Mouse (Mus musculus): Measurements from ENCODE around the gene Gm10696. TPM values are rescaled to one million over a fixed set of nuclear protein-coding genes. Genes with fewer than 3 reads are reported as not detected.
"Not testable (repeated sequence)": the region's sequence is repeated elsewhere in the genome, so short reads cannot be mapped to it uniquely, and the experiment has no call there.

Gm10696 gene
- not detected in 2 replicates for total RNA-seq (2014; rRNA removed)
- polyA plus RNA-seq (2015; fragmentation: Nextera tagmentation; extraction: Ambion mirVana): not detected in 2 replicates

DNA sequence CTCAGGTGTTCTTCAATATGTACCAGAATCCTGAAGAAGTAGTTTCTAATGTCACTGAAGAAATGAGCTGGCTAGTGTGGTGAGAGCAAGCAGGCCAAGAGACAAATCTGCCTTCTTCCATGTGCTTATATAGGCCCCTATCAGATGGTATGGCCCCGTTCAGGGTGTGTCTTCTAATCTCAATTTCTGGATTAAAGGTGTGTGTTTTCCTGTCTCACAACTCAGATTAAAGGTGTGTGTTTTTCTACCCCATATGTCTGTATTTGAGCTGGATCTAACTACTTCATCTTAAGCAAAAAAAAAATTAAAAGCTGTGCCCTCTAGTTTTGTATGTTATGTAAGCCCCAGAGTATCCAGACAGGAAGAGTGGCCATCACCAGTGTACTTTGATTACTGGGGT is at the start of gene Gm10696:
Gene Gm10696 (minus strand): TSS at position 101 of the 400 bp plus-strand sequence.
- H3K4me2 ChIP-seq (ENCODE audit: low read depth, low read length); H3K9me3 ChIP-seq (ENCODE audit: low read length); H3K36me3 ChIP-seq (ENCODE audit: insufficient read depth, low read length); H3K9ac ChIP-seq (replicated peaks; ENCODE audit: low read length); DNase-seq (ENCODE audit: low spot score); H3K4me1 ChIP-seq (ENCODE audit: insufficient read depth, low read length); ATAC-seq; H3K27me3 ChIP-seq (ENCODE audit: insufficient read depth, low read length); H3K27ac ChIP-seq; H3K4me3 ChIP-seq (ENCODE audit: low read length): not testable (repeated sequence)
- 95% methylated on average over 1 of the region's 1 CpGs for WGBS

DNA sequence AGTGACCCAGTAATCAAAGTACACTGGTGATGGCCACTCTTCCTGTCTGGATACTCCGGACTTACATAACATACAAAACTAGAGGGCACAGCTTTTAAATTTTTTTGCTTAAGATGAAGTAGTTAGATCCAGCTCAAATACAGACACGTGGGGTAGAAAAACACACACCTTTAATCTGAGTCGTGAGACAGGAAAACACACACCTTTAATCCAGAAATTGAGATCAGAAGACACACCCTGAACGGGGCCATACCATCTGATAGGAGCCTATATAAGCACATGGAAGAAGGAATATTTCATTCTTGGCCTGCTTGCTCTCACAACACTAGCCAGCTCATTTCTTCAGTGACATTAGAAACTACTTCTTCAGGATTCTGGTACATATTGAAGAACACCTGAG is 18.4 kb upstream of the Gm10696 start, which contains the start of gene Gm5286:
Gene Gm5286 (plus strand): TSS at position 301 of the 400 bp plus-strand sequence.
- 77% methylated on average over 2 of the region's 4 CpGs for WGBS
- H3K27ac ChIP-seq; H3K36me3 ChIP-seq (ENCODE audit: insufficient read depth, low read length); H3K4me3 ChIP-seq (ENCODE audit: low read length); ATAC-seq; H3K9ac ChIP-seq (replicated peaks; ENCODE audit: low read length); H3K4me1 ChIP-seq (ENCODE audit: insufficient read depth, low read length); DNase-seq (ENCODE audit: low spot score); H3K27me3 ChIP-seq (ENCODE audit: insufficient read depth, low read length); H3K4me2 ChIP-seq (ENCODE audit: low read depth, low read length); H3K9me3 ChIP-seq (ENCODE audit: low read length): not testable (repeated sequence)

DNA sequence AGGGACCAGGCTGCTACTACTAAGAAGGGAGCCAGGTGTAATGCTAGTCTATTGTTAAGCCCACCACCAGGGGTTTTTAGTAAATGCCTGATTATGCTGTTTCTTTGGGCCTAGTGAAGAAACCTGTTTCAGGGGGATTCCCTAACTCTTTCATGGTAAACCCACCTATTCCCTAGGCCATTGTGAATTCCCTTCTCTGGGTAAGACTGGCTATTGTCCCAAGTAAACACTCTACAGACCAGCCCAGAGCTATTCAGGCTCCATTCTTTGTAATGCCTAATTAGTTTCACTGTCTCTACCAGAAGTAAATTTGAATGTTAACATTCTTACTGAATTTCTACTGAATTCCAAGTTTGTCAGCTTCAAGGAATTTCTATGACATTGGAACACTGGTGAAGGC is 10.6 kb downstream of the Gm10696 start:
- H3K4me1 ChIP-seq (ENCODE audit: insufficient read depth, low read length); H3K4me3 ChIP-seq (ENCODE audit: low read length); ATAC-seq: not testable (repeated sequence)

More for the DNA sequence above, 10.6 kb downstream of the Gm10696 start:
- not testable (repeated sequence) for H3K9ac ChIP-seq (replicated peaks; ENCODE audit: low read length); H3K36me3 ChIP-seq (ENCODE audit: insufficient read depth, low read length); DNase-seq (ENCODE audit: low spot score); H3K4me2 ChIP-seq (ENCODE audit: low read depth, low read length); H3K27ac ChIP-seq; H3K9me3 ChIP-seq (ENCODE audit: low read length); H3K27me3 ChIP-seq (ENCODE audit: insufficient read depth, low read length)

Other genes with a start within 250 kb of the Gm10696 start
- not detected in 2 replicates for gene Gm9117, start 234.7 kb downstream of the Gm10696 start, total RNA-seq (2014; rRNA removed)
- not detected in 2 replicates for gene Gm9117, start 234.7 kb downstream of the Gm10696 start, polyA plus RNA-seq (2015; fragmentation: Nextera tagmentation; extraction: Ambion mirVana)
- gene Tdpoz5, start 216.9 kb downstream of the Gm10696 start, total RNA-seq (2014; rRNA removed): not detected in 2 replicates
- gene Tdpoz5, start 216.9 kb downstream of the Gm10696 start, polyA plus RNA-seq (2015; fragmentation: Nextera tagmentation; extraction: Ambion mirVana): not detected in 2 replicates
- not detected in 2 replicates for gene Gm9125, start 123.3 kb downstream of the Gm10696 start, total RNA-seq (2014; rRNA removed)
- not detected in 2 replicates for gene Gm9125, start 123.3 kb downstream of the Gm10696 start, polyA plus RNA-seq (2015; fragmentation: Nextera tagmentation; extraction: Ambion mirVana)
- not detected in 2 replicates for gene Gm10697, start 105.5 kb downstream of the Gm10696 start, total RNA-seq (2014; rRNA removed)
- not detected in 2 replicates for gene Gm10697, start 105.5 kb downstream of the Gm10696 start, polyA plus RNA-seq (2015; fragmentation: Nextera tagmentation; extraction: Ambion mirVana)
- gene Gm5286, start 18.5 kb upstream of the Gm10696 start, total RNA-seq (2014; rRNA removed): not detected in 2 replicates
- not detected in 2 replicates for gene Gm5286, start 18.5 kb upstream of the Gm10696 start, polyA plus RNA-seq (2015; fragmentation: Nextera tagmentation; extraction: Ambion mirVana)
- not detected in 2 replicates for gene Gm4778, start 85.8 kb upstream of the Gm10696 start, total RNA-seq (2014; rRNA removed)
- not detected in 2 replicates for gene Gm4778, start 85.8 kb upstream of the Gm10696 start, polyA plus RNA-seq (2015; fragmentation: Nextera tagmentation; extraction: Ambion mirVana)
- gene Them4, start 131.9 kb upstream of the Gm10696 start, total RNA-seq (2014; rRNA removed): 14.6 and 16.4 TPM in 2 replicates
- gene Them4, start 131.9 kb upstream of the Gm10696 start, polyA plus RNA-seq (2015; fragmentation: Nextera tagmentation; extraction: Ambion mirVana): 66.7 and 66.9 TPM in 2 replicates
- gene Them5, start 163.9 kb upstream of the Gm10696 start, total RNA-seq (2014; rRNA removed): not detected in 2 replicates
- 0.11 TPM in 1 of 2 replicates, not detected in the other for gene Them5, start 163.9 kb upstream of the Gm10696 start, polyA plus RNA-seq (2015; fragmentation: Nextera tagmentation; extraction: Ambion mirVana)
- gene C2cd4d, start 184.2 kb upstream of the Gm10696 start, total RNA-seq (2014; rRNA removed): 1.8 and 2.6 TPM in 2 replicates
- 1.3 and 2.2 TPM in 2 replicates for gene C2cd4d, start 184.2 kb upstream of the Gm10696 start, polyA plus RNA-seq (2015; fragmentation: Nextera tagmentation; extraction: Ambion mirVana)
- 1.5 TPM in 2 replicates for gene Rorc, start 194.6 kb upstream of the Gm10696 start, total RNA-seq (2014; rRNA removed)
- 0.45 and 0.79 TPM in 2 replicates for gene Rorc, start 194.6 kb upstream of the Gm10696 start, polyA plus RNA-seq (2015; fragmentation: Nextera tagmentation; extraction: Ambion mirVana)
- gene Lingo4, start 220.3 kb upstream of the Gm10696 start, total RNA-seq (2014; rRNA removed): 3.7 and 3.9 TPM in 2 replicates
- 2.1 and 2.5 TPM in 2 replicates for gene Lingo4, start 220.3 kb upstream of the Gm10696 start, polyA plus RNA-seq (2015; fragmentation: Nextera tagmentation; extraction: Ambion mirVana)
- 11.8 and 13.7 TPM in 2 replicates for gene Tdrkh, start 235.1 kb upstream of the Gm10696 start, total RNA-seq (2014; rRNA removed)
- gene Tdrkh, start 235.1 kb upstream of the Gm10696 start, polyA plus RNA-seq (2015; fragmentation: Nextera tagmentation; extraction: Ambion mirVana): 46.8 and 48.6 TPM in 2 replicates

Data from hindbrain, postnatal 0 days (tissue).